Mouse (Mus musculus): ENCODE data around the gene Mtss1l.

Mtss1l gene

DNA sequence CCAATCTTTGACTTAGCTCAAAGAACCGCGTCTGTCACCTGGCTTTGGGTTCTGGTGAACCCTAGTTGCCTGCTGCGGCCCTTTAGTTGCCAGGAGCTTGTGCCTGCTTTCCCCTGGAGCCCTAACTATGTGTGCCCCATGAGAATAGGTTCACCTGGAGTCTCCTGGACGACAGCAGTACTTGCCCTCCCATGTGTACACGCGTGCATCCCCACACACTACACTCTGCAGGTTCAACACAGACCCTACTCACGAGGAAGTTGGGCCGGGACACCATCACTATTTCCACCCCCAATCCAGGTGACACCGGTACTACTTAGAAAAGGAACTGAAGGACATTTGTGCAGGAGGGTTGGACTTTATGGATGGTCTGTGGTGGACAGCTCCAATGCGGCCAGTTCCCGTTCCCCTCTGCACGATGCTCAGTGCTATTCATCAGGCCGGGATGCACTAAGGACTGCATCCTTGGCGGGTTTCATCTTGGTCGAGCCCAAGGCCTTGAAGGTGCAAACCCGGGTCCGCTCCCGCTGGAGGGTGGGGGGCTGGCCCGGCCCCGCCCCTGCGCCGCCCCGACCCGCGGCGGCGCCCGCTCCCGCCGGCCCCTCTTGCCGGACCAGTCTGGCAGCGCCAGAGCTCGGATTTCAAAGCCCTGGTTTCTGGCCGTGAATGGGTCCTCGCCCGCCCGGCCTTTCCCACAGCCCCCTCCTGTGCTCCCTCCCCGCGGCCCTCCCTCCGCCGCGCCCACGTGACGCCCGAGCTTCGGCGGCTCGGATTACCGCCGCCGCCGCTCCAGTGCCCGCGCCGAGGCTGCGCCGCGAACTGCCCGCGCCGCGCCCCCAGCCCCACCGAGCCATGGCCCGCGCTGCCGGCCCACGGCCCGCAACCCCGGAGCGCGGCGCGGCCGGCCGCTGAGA, at the start of gene Mtss1l:
Gene Mtss1l (plus strand): TSS at position 792 of the 914 bp plus-strand sequence.
- peak; percentile 78 for DNase-seq (ENCODE audit: low read depth, low spot score)

DNA sequence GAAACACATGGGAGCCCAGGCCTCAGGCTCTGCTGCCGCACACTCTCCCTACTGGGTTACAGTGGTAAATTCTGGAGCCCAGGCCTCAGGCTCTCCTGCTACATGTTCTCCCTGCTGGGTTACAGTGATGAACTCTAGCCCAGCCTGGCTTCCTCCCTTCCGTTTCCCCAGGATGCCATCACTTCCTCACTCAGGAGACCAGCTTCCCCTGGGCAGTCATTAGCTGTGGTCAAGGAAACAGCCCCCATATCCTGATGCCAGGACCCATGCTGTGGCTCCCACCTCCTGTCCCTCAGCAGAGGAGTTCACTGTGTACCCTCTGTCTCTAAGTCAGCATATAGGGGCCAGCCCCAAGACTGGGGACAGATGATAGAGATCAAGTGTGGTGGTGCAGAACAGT, 49.1 kb upstream of the Mtss1l start:
- DNase-seq (ENCODE audit: low read depth, low spot score): no peak

DNA sequence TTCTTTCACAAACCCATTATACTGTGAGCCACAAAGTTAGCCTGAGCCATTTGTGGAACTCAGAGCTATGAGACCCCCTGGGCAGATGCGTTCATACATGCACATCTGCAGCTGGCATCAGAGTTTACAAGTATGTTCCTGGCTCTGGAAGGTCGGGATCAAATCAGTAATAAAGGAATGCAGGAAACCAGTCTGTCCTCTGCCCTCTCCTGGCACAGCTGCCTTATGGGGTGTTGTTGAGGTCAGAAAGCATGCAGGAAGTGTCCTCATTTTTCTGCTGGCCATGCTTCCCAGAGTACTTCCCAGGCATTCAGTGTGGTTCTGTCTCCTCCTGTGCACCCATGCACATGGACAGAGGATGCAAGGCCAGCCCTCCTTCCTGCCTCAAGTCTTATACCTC, 48.1 kb upstream of the Mtss1l start:
- no peak for DNase-seq (ENCODE audit: low read depth, low spot score)

DNA sequence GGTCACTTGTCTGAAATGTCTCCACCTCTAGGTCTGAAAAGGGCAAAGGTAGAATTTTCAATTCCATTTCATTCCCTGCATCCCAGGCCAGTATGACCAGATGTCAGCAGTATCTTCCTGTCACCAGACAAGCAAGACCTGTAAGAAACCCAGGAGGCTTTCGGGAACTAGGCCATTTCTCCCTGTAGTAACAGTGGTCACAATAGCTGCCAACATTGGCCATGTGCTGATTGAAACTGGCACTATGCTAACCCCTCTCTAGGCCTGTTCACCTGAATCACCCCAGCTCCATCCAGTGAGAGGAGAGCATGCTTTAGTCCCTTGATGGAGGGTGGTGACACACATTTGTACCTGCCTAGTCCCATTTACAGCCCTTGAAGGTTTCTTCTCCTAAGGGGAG, 46.7 kb upstream of the Mtss1l start:
- no peak for DNase-seq (ENCODE audit: low read depth, low spot score)

- no peak for DNase-seq (ENCODE audit: low read depth, low spot score)
Measured at GRCm38 (mm10) chr8:110676702-110677101, 44.6 kb upstream of the Mtss1l start.

- no peak for DNase-seq (ENCODE audit: low read depth, low spot score)
Measured at GRCm38 (mm10) chr8:110677174-110677660, 44.1 kb upstream of the Mtss1l start.

- no peak for DNase-seq (ENCODE audit: low read depth, low spot score)
Measured at GRCm38 (mm10) chr8:110678989-110679388, 42.3 kb upstream of the Mtss1l start.

DNA sequence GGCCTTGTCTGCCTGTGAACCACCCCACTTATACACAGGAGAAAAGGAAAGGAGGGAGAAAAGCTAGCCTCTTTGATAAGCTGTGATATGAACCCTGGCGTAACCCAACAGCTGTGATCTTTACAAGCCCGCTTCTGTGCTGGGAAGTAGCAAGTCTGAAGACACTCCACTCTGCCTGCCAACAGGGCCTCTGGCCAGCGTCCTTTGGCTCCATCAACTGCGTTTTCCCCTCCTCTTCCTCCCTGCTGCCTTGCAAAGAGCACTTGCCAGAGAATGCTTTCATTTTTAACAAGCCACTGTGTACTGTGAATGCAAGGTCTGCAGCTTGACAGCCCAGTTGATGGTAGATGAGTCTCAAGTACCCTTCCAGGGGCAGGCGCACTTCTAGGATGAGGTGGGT, 33.5 kb upstream of the Mtss1l start:
- no peak for DNase-seq (ENCODE audit: low read depth, low spot score)

DNA sequence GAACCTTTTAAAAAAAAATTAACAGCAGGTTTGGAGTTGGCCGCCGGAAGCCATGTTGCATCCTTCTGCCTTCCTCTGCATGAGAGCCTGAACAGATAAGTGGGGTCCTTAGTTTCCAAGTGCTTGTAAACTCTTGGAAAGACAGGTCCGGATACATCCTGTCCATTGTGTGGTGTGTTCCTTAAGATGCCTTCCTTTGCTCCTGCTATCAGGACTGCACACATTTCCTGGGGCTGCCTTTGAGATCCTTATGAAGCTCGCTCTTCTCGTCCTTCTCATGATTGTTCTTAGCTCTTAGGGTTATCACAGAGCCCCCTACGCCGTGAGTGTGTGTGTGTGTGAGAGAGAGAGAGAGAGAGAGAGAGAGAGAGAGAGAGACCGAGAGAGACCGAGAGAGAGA, 31.3 kb upstream of the Mtss1l start:
- DNase-seq (ENCODE audit: low read depth, low spot score): no peak

DNA sequence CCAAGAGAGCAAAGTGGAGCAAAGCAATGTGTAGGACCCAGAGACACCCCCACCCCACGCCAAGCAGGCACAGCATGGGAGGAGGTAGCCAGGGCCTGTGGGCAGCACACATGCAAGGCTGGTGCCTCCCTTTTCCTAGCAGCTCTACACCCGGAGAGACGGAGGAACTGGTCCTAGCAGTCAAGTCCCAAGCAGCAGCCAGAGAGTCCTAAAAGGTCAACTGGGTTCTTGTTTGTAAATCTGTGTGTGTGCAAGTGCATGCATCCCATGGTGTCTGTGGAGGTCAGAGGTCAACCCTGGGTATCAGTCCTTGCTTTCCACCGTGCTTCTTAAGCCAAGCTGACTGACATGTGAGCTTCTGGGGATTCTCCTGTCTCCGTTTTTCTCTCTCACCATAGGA, 27.1 kb upstream of the Mtss1l start:
- no peak for DNase-seq (ENCODE audit: low read depth, low spot score)

GRCm38 (mm10) chr8:110694826-110695225, 26.4 kb upstream of the Mtss1l start:
- no peak for DNase-seq (ENCODE audit: low read depth, low spot score)

DNA sequence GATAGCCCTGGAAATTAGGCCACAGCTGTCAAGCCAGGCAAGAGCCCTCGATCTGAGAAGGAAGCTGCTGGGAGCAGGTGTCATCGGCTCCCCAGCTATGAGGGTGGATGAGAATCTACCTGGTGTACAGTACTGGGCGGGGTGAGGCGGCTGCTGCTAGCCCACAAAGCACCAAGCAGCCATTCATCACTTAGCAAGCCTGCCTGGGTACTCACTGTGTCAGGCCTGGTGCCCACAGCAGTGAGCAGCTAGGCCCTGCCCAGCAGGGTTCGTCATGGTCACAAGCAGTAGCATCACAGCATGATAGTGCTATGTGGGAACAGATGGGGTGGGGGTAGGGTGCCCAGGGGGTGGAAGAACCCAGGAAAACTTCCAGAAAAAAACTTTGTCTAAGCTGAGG, 25.8 kb upstream of the Mtss1l start:
- DNase-seq (ENCODE audit: low read depth, low spot score): no peak

GRCm38 (mm10) chr8:110696051-110696450, 25.2 kb upstream of the Mtss1l start:
- DNase-seq (ENCODE audit: low read depth, low spot score): no peak

- no peak for DNase-seq (ENCODE audit: low read depth, low spot score)
Measured at GRCm38 (mm10) chr8:110697571-110697970, 23.7 kb upstream of the Mtss1l start.

- no peak for DNase-seq (ENCODE audit: low read depth, low spot score)
Measured at GRCm38 (mm10) chr8:110698098-110698497, 23.2 kb upstream of the Mtss1l start.

DNA sequence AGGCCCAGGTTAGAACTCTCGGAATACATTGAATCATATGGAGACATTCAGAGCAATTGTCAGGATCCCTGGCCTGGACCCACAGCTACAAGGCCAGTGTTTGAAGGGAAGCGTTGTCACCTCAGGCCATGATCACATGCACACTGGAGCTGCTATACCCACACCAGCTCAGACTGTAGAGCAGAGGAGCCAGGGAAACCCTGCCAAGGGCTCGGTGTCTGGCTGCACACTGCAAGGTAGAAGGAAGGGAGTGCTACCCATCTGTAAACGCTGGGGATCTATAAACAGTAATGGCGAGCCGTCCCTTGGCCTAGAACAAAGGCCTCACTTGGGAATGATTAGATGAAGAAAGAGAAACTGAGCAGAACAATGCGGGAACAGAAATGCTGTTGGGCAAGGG, 21.8 kb upstream of the Mtss1l start:
- DNase-seq (ENCODE audit: low read depth, low spot score): no peak

DNA sequence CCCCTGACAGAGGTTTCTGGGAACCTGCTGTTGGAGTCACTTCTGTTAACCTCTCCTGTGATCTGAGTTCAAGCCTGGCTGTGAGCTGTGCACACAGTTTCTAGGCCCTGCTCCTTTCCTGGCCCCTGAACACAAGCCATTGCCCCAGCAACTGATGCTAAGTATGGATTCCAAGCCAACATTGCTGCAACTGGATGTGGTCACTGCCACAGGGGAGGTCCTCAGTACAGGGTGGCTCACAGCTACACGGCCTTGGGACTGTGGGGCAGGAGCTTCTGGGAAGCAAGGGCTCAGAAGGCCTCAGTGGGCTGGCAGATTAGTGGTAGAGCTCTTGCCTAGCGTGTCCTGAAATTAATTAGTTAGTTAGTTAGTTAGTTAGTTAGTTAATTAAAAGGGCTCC, 20.7 kb upstream of the Mtss1l start:
- DNase-seq (ENCODE audit: low read depth, low spot score): no peak

DNA sequence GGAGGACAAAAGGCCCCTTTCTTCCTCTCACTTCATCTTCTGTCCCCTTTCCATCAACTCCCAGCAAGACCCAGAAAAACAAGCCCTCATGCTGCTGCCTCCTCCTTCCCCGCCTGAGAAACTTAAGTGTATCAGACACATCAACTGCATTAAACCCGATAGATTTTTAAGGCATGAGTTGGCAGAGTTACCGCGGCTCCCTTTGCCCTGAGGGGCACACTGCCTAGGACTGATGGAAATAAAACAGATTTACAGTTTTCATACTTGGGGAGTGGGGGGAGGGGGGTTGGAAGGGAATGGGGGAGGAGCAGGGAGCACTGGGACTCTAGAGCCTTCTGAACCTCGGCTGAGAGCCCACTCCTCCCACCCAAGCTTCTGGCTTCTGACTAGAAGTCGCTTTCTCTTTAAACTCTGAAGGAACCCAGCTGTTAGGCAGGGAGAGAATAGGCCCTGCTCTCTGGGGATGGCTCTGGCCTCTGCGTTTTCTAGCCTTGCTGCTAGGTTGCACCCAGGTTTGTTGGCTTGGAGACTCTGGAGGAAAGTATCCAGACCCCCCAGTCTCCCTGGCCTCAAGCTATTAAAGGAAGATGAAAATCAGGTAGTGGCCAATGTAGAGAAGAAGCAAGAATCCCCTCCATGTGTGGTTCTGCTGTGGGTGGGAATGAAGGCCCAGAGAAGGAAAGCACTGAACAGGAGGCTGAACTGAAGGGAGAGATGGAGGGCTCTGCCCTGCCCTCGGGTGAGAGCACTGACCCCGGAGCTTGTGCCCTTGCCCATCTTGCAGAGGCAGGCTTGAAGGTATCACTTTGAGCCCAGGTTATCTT, 18.4 kb upstream of the Mtss1l start:
- DNase-seq (ENCODE audit: low read depth, low spot score): no peak

DNA sequence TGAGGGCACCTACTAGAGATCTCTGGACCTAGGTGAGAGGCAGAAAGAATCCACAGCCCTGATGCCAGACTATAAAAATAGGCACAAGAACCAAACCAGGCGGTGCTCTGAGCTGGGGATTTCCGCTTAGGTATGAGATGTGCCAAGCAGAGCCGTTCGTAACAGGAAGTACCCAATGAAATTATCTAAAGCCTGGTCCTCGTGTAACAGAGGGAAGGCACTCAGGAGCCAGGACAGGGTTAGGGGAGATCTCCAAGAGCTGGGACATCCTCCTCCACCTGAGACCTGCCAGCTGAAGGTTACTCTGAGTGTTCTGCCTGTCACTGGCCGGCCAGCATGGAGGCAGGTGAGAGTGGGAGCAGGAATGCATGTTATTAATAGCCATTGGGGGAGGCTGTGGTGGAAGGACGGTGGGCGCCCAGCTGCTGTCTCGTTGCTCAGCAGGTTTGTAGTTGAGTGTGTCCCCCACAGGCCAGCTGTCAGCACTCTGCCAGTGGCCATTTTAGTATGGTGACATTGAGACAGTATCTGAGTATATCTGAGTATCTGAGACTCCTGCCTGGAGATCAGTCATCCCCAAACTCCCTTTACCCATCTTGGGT, 17.7 kb upstream of the Mtss1l start:
- no peak for DNase-seq (ENCODE audit: low read depth, low spot score)

GRCm38 (mm10) chr8:110704103-110704502, 17.2 kb upstream of the Mtss1l start:
- DNase-seq (ENCODE audit: low read depth, low spot score): no peak

DNA sequence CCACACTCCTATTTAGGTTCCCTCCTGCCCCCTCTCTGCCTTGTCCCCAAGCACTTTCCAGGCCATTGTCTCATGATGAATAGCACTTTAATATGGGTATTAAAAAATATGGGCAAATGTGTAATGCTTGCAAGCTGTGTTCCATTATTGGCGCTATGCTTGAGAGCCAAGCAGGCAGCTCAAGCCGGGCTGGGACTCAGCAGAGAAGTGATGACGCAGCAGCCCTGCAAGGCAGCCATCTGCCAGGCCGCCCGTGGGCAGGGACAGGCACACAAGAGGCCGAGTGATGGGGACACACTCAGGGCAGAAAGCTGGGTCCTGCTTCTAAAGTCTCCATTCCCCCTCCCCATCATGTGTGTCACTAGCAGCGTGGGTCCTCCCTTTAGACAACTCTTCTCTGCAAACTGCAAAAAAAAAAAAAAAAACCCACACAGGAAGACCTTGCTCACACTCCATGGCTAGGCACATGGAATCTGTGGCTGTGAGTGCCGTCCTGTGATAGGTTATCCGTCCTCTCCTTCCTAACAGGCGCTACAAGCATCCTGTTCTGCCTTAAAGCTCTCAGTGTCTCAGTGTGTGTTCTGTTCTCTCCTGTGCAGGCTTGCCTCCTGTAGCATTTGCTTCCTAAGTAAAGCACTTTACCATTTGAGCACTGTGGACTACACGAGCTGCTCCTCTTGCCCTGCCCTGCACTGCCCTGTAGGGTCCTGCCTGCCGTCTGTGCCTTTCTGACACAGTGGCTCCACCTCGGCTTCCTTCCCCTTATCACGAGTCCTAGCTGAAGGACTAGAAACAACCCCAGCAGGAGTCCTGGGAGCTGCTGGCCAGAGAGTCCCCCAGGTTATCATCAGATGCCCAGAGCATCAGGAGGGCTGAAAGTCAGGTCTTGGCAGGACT, 15.6 kb upstream of the Mtss1l start:
- no peak for DNase-seq (ENCODE audit: low read depth, low spot score)
